Mouse (Mus musculus) hindbrain, postnatal 0 days (tissue): ENCODE measurements around the gene Msmb. TPM values are rescaled to one million over a fixed set of nuclear protein-coding genes. Genes with fewer than 3 reads are reported as not detected.
A peak's percentile ranks its signal among the peaks of the same experiment; 100 is the strongest.
"Not testable (repeated sequence)": the region's sequence is repeated elsewhere in the genome, so short reads cannot be mapped to it uniquely, and the experiment has no call there.

ENCODE experiments used
- ATAC-seq: fragments of 200-750 bp; cut with Nextera tagmentation; 2 replicates; pipeline ENCODE4 v1.8.0; 2017; ENCODE audit warnings: mild to moderate bottlenecking, moderate TSS enrichment, moderate library complexity
- DNase-seq: peaks from one replicate; pipeline ENCODE4 v3.0.0-alpha.2; 2015; ENCODE audit warnings: low spot score
- H3K27ac ChIP-seq: fragments of 300-500 bp; sonication (generic); 2 replicates; pipeline ENCODE4 v1.5.1; 2014; ENCODE audit warnings: mild to moderate bottlenecking
- H3K27me3 ChIP-seq: fragments of 300-500 bp; sonication (generic); 2 replicates; pipeline ENCODE4 v1.6.1; 2014; ENCODE audit warnings: low read length, mixed read lengths; ENCODE audit not compliant: insufficient read depth
- H3K36me3 ChIP-seq: fragments of 300-500 bp; sonication (generic); 2 replicates; pipeline ENCODE4 v1.6.1; 2014; ENCODE audit warnings: low read length, mixed read lengths; ENCODE audit not compliant: insufficient read depth
- H3K4me1 ChIP-seq: fragments of 300-500 bp; sonication (generic); 2 replicates; pipeline ENCODE4 v1.6.1; 2014; ENCODE audit warnings: antibody characterized with exemption, low read length, mixed read lengths; ENCODE audit not compliant: insufficient read depth
- H3K4me2 ChIP-seq: fragments of 300-500 bp; sonication (generic); 2 replicates; pipeline ENCODE4 v1.6.1; 2014; ENCODE audit warnings: low read depth, mild to moderate bottlenecking, low read length, moderate library complexity, mixed read lengths
- H3K4me3 ChIP-seq: fragments of 300-500 bp; sonication (generic); 2 replicates; pipeline ENCODE4 v1.5.1; 2014; ENCODE audit warnings: low read length
- H3K9ac ChIP-seq: fragments of 300-500 bp; sonication (generic); replicated peaks from 2 replicates; pipeline ENCODE4 v1.6.1; 2014; ENCODE audit warnings: mild to moderate bottlenecking, low read length, moderate library complexity, mixed read lengths
- H3K9me3 ChIP-seq: fragments of 300-500 bp; sonication (generic); 2 replicates; pipeline ENCODE4 v1.6.1; 2016; ENCODE audit warnings: low read length, mixed read lengths
- CTCF ChIP-seq: IDR thresholded peaks from 2 replicates; pipeline ENCODE4 v1.5.1; 2016; ENCODE audit warnings: antibody characterized with exemption, control low read depth, low read depth
- WGBS: fragments of 180-500 bp; shearing (Covaris S2); extraction: QIAGEN DNeasy Blood & Tissue Kit; methylation state at CpG from one replicate; pipeline ENCODE4 v1.1.7; 2014; 5-methylcytosine and 5-hydroxymethylcytosine counted together
- polyA plus RNA-seq: library from polyadenylated mRNA; unstranded; fragments of >200 nt; fragmentation: Nextera tagmentation; extraction: Ambion mirVana; gene quantifications from 2 replicates; pipeline ENCODE4 v1.2.1, GENCODE M21; 2015
- total RNA-seq: library from RNA; depleted of rRNA; stranded (reverse); fragments of >200 nt; gene quantifications from 2 replicates; pipeline ENCODE4 v1.2.3, GENCODE M21; 2014

Gene Msmb
- total and polyA plus RNA-seq, 2 experiments from 2014 or later = not detected

GRCm38 (mm10) chr14:32103556-32103955 is 38.3 kb upstream of the Msmb start:
- no peak for DNase-seq
- no peak for ATAC-seq
- no peak overlapping the region for H3K27ac ChIP-seq
- H3K9me3 ChIP-seq = no peaks in the 10 kb centered on the region
- H3K36me3 ChIP-seq = peaks cover 27% of the 10 kb centered on the region
- no peak for TF ChIP-seq CTCF
- WGBS = 92% methylated on average over 4 of the region's 4 CpGs
- H3K4me3 ChIP-seq = no peak overlapping the region
- H3K4me1 ChIP-seq = no peaks in the 10 kb centered on the region
- no peak overlapping the region for H3K4me2 ChIP-seq
- no peaks in the 10 kb centered on the region for H3K27me3 ChIP-seq
- no peak overlapping the region for H3K9ac ChIP-seq

GRCm38 (mm10) chr14:32105663-32106062 is 36.2 kb upstream of the Msmb start:
- no peaks in the 10 kb centered on the region for H3K9me3 ChIP-seq
- H3K4me3 ChIP-seq = no peak overlapping the region
- H3K27me3 ChIP-seq = no peaks in the 10 kb centered on the region
- 62% methylated on average over 7 of the region's 7 CpGs for WGBS
- no peak for ATAC-seq
- H3K9ac ChIP-seq = no peak overlapping the region
- no peak for DNase-seq
- H3K4me2 ChIP-seq = no peak overlapping the region
- H3K36me3 ChIP-seq = peaks cover 6% of the 10 kb centered on the region; the same call in 1 of the 2 replicates
- TF ChIP-seq CTCF = no peak
- no peak overlapping the region for H3K27ac ChIP-seq
- H3K4me1 ChIP-seq = no peaks in the 10 kb centered on the region

GRCm38 (mm10) chr14:32106911-32107310 is 34.9 kb upstream of the Msmb start:
- WGBS = 87% methylated on average over 4 of the region's 4 CpGs
- Histone ChIP-seq H3K27me3 (no peaks in the 10 kb centered on the region), H3K4me3 (no peak overlapping the region), H3K9me3 (no peaks in the 10 kb centered on the region), H3K36me3 (peaks cover 4% of the 10 kb centered on the region; the same call in 1 of the 2 replicates), H3K4me1 (no peaks in the 10 kb centered on the region), H3K27ac (no peak overlapping the region), H3K4me2 (no peak overlapping the region), H3K9ac (no peak overlapping the region)
- no peak for TF ChIP-seq CTCF
- ATAC-seq (no peak), DNase-seq (no peak)

GRCm38 (mm10) chr14:32112124-32112523 is 29.7 kb upstream of the Msmb start:
- not testable (repeated sequence) for H3K4me1 ChIP-seq, H3K9ac ChIP-seq, H3K9me3 ChIP-seq, H3K4me3 ChIP-seq, DNase-seq, H3K4me2 ChIP-seq, ATAC-seq, H3K27ac ChIP-seq, H3K36me3 ChIP-seq, H3K27me3 ChIP-seq
- WGBS = 92% methylated on average over 10 of the region's 10 CpGs

GRCm38 (mm10) chr14:32120940-32121919 is 20.6 kb upstream of the Msmb start:
- Histone ChIP-seq H3K4me1 (no peaks in the 10 kb centered on the region), H3K27me3 (no peaks in the 10 kb centered on the region), H3K36me3 (no peaks in the 10 kb centered on the region), H3K27ac (no peak overlapping the region), H3K9me3 (no peaks in the 10 kb centered on the region), H3K9ac (no peak overlapping the region), H3K4me2 (no peak overlapping the region), H3K4me3 (no peak overlapping the region)
- no peak for ATAC-seq
- whole genome bisulfite sequencing = 72% methylated on average over 11 of the region's 11 CpGs
- TF ChIP-seq CTCF = no peak
- no peak for DNase-seq

GRCm38 (mm10) chr14:32121920-32122315 is 19.9 kb upstream of the Msmb start:
- Histone ChIP-seq H3K36me3 (no peaks in the 10 kb centered on the region), H3K9ac (no peak overlapping the region), H3K4me3 (no peak overlapping the region), H3K4me2 (no peak overlapping the region), H3K9me3 (no peaks in the 10 kb centered on the region), H3K27ac (no peak overlapping the region), H3K4me1 (no peaks in the 10 kb centered on the region), H3K27me3 (no peaks in the 10 kb centered on the region)
- 58% methylated on average over 2 of the region's 2 CpGs for WGBS
- DNase-seq (no peak), ATAC-seq (no peak)
- peak; percentile 46 for TF ChIP-seq CTCF

GRCm38 (mm10) chr14:32124261-32124660 is 17.6 kb upstream of the Msmb start:
- Histone ChIP-seq H3K9me3 (no peaks in the 10 kb centered on the region), H3K27me3 (no peaks in the 10 kb centered on the region), H3K9ac (no peak overlapping the region), H3K4me3 (no peak overlapping the region), H3K4me1 (no peaks in the 10 kb centered on the region), H3K27ac (no peak overlapping the region), H3K4me2 (no peak overlapping the region), H3K36me3 (no peaks in the 10 kb centered on the region)
- DNase-seq (no peak), ATAC-seq (no peak)
- 61% methylated on average over 3 of the region's 3 CpGs for WGBS
- TF ChIP-seq CTCF = no peak

GRCm38 (mm10) chr14:32125256-32125655 is 16.6 kb upstream of the Msmb start:
- whole genome bisulfite sequencing = 86% methylated on average over 5 of the region's 5 CpGs
- not testable (repeated sequence) for H3K27me3 ChIP-seq, H3K4me3 ChIP-seq, H3K4me1 ChIP-seq, H3K9me3 ChIP-seq, H3K36me3 ChIP-seq, ATAC-seq, H3K4me2 ChIP-seq, H3K9ac ChIP-seq, H3K27ac ChIP-seq, DNase-seq
